Mouse (Mus musculus): ENCODE measurements around the gene Rbms2. TPM values are rescaled to one million over a fixed set of nuclear protein-coding genes. Genes with fewer than 3 reads are reported as not detected.
"Not testable (repeated sequence)": the region's sequence is repeated elsewhere in the genome, so short reads cannot be mapped to it uniquely, and the experiment has no call there.

The Rbms2 gene
- total RNA-seq, 2 experiments from 2014 or later = 79.3 to 82.2 TPM

DNA sequence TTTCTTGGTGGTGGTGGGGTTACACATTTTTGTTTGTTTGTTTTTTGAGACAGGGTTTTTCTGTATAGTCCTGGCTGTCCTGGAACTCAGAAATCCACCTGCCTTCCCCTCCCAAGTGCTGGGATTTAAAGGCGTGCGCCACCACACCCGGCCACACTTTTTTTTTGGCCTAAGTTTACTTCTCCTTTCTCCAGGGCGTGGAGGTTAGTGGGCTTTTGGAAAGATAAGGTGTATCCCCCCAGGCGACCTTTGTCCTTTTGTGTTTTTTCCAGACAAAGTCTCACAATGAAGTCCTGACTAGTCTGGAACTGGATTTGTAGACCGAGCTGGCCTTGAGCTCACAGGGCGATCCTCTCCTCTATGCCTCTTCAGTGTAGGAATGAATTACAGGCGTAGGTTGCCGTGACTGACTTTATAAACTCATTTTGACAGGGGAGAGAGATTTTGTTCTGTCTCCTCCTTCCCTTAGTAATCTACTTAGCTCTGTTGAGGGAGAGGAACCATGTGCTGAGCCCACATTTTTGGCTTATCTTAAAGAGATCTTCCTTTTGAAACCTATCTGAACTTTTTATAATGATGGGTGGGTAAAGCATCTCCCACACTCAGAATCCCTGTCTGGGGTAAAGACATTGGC is 85.0 kb downstream of the Rbms2 start:
- intact Hi-C loops (cut with DNase I) = loop anchor here (5.0 kb wide), 2 partner anchors 47 to 207 kb away; partner anchors contain the start of gene Pan2
- DNase-seq = no peak

DNA sequence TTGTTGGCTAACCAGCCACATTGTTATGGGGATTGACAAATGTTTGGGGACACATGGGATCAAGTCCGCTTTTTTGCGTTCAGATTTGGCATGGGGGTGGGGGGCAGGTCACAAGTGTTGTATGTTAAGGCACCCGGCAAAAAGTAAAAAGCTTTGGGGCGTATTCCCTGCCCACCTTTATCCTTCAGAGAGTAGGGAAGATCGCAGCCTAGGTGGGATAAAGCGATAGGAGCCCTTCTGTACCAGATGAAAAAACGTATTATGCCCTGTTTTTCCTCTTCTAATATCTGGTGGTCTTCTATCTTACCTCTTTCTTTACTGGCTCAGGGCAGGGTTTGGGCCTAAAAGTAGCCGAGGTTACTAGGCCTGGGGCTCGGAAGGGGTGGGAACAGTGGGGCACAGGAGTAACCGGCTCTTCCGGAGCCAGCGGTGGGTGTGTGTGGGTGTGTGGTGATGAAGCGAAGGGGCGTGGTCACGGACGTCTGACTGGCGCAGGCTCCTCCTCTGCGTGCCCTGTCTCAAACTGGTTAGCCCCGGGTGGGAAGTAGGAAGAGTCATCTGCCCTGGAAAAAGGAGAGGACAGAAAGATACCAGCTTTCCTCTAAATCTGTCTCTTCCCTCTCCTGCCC is 85.6 kb downstream of the Rbms2 start:
- intact Hi-C loops (cut with DNase I) = no loop called here
- DNase-seq = peak; percentile 81 to 82

- DNase-seq = peak in 1 of 2 experiments; percentile 37
- intact Hi-C loops (cut with DNase I) = no loop called here
Observed at GRCm38 (mm10) chr10:128093496-128094294, 86.4 kb downstream of the Rbms2 start.

- intact Hi-C loops (cut with DNase I) = no loop called here
- DNase-seq = peak; percentile 86 to 87
Observed at GRCm38 (mm10) chr10:128092506-128093495, 87.3 kb downstream of the Rbms2 start.

GRCm38 (mm10) chr10:128091564-128092505 is 88.3 kb downstream of the Rbms2 start, which contains the start of gene Baz2a:
Gene Baz2a (plus strand): TSS chr10:128091577.
- intact Hi-C loops (cut with DNase I) = loop anchor here (2.0 kb wide), 1 partner anchor 95 kb away; no protein-coding TSS in a partner anchor
- DNase-seq = peak; percentile 58 to 59

- peak; percentile 88 to 93 for DNase-seq
- intact Hi-C loops (cut with DNase I) = loop anchor here (2.0 kb wide), 1 partner anchor 96 kb away; no protein-coding TSS in a partner anchor
Observed at GRCm38 (mm10) chr10:128090651-128091563, 89.2 kb downstream of the Rbms2 start.

DNA sequence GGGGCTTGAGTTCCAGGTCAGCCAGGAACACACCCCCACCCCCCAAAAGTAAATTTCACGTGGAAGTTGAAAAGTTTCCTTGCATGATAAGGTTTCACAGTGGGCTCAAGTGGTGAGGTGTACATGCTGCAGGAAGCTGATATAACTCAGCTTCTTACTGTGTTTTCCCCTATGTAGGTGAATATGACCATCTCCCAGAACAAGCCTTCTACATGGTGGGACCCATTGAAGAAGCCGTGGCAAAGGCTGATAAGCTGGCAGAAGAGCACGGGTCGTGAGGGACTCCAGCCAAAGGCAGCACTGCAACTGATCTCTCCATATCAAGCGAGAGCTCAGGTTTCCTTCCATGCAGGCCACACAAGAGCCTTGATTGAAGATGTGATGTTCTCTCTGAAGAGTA is 90.3 kb downstream of the Rbms2 start:
- intact Hi-C loops (cut with DNase I) = loop anchor here (2.0 kb wide), 1 partner anchor 97 kb away; no protein-coding TSS in a partner anchor
- no peak for DNase-seq

DNA sequence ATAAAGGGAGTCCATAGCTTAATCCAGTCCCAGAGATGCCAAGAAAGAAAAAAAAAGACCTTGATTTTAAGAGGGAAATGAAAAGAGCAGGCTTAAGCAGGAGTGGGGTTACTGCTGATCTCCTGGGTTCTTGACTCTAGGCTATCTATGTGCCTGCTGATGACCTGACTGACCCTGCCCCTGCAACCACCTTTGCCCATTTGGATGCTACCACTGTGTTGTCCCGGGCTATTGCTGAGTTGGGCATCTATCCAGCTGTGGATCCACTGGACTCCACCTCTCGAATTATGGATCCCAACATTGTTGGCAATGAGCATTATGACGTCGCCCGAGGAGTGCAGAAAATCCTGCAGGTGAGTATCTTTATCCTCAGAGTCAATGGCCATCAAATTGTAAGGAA is 91.9 kb downstream of the Rbms2 start:
- DNase-seq = no peak
- intact Hi-C loops (cut with DNase I) = no loop called here

- intact Hi-C loops (cut with DNase I) = not testable (repeated sequence)
Observed at GRCm38 (mm10) chr10:128087216-128087615, 92.9 kb downstream of the Rbms2 start.

DNA sequence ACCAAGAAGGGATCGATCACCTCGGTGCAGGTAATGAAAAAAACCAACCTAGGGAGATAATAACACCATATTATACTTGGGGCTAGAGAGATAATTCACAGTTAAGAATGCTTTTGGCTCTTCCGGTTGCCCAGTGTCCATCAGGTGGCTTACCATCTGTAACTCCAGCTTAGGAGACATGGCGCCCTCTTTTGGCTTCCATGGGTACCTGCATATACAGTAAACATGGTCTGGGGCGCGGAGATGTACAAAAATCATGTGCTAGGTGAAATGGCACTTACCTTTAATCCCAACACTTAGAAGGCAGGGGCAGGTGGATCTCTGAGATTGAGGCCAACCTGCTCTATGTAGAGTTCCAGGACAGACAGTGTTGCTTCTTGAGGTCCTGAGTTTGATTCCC is 93.7 kb downstream of the Rbms2 start:
- intact Hi-C loops (cut with DNase I) = no loop called here
- DNase-seq = peak in 1 of 2 experiments; percentile 43

More at GRCm38 (mm10) chr10:128087216-128087615, 92.9 kb downstream of the Rbms2 start:
- DNase-seq = peak in 1 of 2 experiments; percentile 33

DNA sequence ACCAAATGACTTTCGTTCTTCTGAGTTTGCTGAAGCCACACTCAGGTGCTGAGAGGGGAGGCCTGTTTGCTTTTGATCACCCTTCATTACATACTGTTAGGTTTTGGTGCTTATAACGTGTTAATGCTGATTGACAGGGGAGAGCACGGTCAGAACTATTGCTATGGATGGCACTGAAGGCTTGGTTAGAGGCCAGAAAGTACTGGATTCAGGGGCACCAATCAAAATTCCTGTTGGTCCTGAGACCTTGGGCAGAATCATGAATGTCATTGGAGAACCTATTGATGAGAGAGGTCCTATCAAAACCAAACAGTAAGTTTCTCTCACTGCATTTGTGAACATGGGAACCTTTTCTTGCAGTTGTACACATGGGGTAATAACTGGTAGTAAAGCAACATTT is 95.9 kb downstream of the Rbms2 start:
- no peak for DNase-seq
- intact Hi-C loops (cut with DNase I) = no loop called here

GRCm38 (mm10) chr10:128083688-128084087 is 96.4 kb downstream of the Rbms2 start:
- peak in 1 of 2 experiments; percentile 39 for DNase-seq
- intact Hi-C loops (cut with DNase I) = loop anchor here (2.0 kb wide), 1 partner anchor 47 kb away; no protein-coding TSS in a partner anchor

DNA sequence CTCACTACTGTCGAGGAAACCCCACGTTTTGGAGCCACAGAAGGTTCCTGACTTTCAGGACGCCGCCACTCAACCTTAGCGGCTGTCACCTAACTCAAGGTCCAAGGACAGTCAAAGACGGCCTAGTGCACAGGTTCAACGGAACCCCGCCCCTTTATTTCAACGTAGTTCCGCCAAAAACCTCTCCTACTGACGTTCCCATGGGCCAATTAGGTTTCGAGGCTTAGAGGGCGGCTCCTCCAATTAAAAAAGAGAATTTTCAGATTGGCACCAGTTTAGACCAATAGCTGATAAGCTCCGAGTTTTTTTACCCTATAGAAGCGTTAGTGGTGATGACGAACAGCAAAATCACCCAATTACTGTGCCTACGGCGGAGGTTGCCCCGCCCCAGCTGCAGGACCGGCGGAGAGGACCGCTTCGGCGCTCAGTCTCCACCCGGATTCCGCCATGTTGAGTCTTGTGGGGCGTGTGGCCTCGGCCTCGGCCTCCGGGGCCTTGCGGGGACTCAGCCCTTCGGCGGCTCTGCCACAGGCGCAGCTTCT is 97.1 kb downstream of the Rbms2 start, which contains the start of gene Atp5b:
Gene Atp5b, plus strand, starts transcription at position 394 of the 542 bp plus-strand sequence.
- intact Hi-C loops (cut with DNase I) = loop anchor here (2.0 kb wide), 1 partner anchor 46 kb away; no protein-coding TSS in a partner anchor
- peak; percentile 95 to 97 for DNase-seq

- DNase-seq = no peak
- intact Hi-C loops (cut with DNase I) = loop anchor here (2.0 kb wide), 1 partner anchor 46 kb away; no protein-coding TSS in a partner anchor
Observed at GRCm38 (mm10) chr10:128082477-128082808, 97.7 kb downstream of the Rbms2 start.

DNA sequence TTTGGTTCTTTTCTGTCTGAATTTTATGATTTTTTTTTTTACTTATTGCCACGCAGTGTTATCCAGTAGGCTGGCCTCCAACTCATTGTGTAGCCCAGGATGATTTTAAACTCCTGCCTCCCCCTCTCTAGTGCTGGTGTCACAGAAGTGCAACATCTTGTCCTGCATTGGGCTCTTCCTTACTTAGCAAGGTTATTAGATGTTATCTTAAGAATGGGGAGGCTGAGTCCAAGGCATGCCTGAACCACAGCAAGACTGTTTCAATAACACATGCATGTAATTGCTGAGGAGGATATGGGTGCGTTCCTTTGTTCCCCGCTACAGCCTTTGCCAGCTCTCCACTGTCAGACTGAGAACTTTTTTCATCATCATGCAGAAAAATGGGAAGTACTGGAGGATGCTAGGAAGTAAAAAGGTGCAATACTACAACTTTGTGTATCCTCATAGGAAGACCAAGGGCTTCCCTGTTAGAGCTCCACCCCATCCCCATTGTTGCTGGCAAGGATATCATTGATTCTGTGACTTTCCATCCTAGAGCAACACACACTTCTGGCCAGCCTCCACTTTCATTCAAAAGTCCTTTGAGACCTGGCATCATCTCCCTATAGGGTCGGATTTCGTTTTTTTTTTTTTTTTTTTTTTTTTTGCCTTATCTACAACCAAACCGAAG is 98.2 kb downstream of the Rbms2 start:
- intact Hi-C loops (cut with DNase I) = loop anchor here (2.0 kb wide), 1 partner anchor 45 kb away; no protein-coding TSS in a partner anchor
- no peak for DNase-seq

Data from heart, postnatal 14 days (tissue).